Mouse (Mus musculus) olfactory bulb, adult 2 months (tissue): ENCODE results near the gene Vnn3.

Experiments
- CTCF ChIP-seq: fragments of 200-500 bp; IDR thresholded peaks from 2 replicates; pipeline ENCODE4 v1.5.1; 2012; ENCODE audit warnings: low read depth, mild to moderate bottlenecking, low read length, moderate library complexity; ENCODE audit not compliant: insufficient read depth
- POLR2A ChIP-seq: fragments of 200-500 bp; IDR thresholded peaks from 2 replicates; pipeline ENCODE4 v1.6.1; 2012; ENCODE audit warnings: mild to moderate bottlenecking, low read depth, low read length, moderate library complexity; ENCODE audit not compliant: insufficient read depth

GRCm38 (mm10) chr10:23806201-23806600 lies 45.1 kb upstream of the Vnn3 start:
- TF ChIP-seq POLR2A (no peak), CTCF (no peak)
